Mouse (Mus musculus) forebrain, embryonic 11.5 days (tissue): ENCODE results near the gene Rsrc2. TPM values are rescaled to one million over a fixed set of nuclear protein-coding genes. Genes with fewer than 3 reads are reported as not detected.
"Not testable (repeated sequence)": the region's sequence is repeated elsewhere in the genome, so short reads cannot be mapped to it uniquely, and the experiment has no call there.

ENCODE experiments used
- ATAC-seq: fragments of 200-750 bp; cut with Nextera tagmentation; replicated peaks from 2 replicates; pipeline ENCODE4 v1.8.0; 2017; ENCODE audit warnings: moderate TSS enrichment; ENCODE audit not compliant: low FRiP score
- DNase-seq: peaks from one replicate; pipeline ENCODE4 v3.0.0-alpha.2; 2017; ENCODE audit warnings: low spot score
- H3K27ac ChIP-seq: fragments of 300-500 bp; sonication (generic); 2 replicates; pipeline ENCODE4 v1.5.1; 2014; ENCODE audit warnings: low read depth, low read length
- H3K27me3 ChIP-seq: fragments of 300-500 bp; sonication (generic); 2 replicates; pipeline ENCODE4 v1.6.1; 2014; ENCODE audit warnings: mild to moderate bottlenecking, low read length, mixed read lengths; ENCODE audit not compliant: control insufficient read depth, insufficient read depth
- H3K36me3 ChIP-seq: fragments of 300-500 bp; sonication (generic); 2 replicates; pipeline ENCODE4 v1.6.1; 2014; ENCODE audit warnings: mild to moderate bottlenecking, low read length, moderate library complexity, mixed read lengths; ENCODE audit not compliant: control insufficient read depth, insufficient read depth
- H3K4me1 ChIP-seq: fragments of 300-500 bp; sonication (generic); replicated peaks from 2 replicates; pipeline ENCODE4 v1.6.1; 2014; ENCODE audit warnings: low read length, mixed read lengths; ENCODE audit not compliant: control insufficient read depth, insufficient read depth
- H3K4me2 ChIP-seq: fragments of 300-500 bp; sonication (generic); 2 replicates; pipeline ENCODE4 v1.6.1; 2014; ENCODE audit warnings: low read depth, mild to moderate bottlenecking, low read length, moderate library complexity, mixed read lengths; ENCODE audit not compliant: severe bottlenecking
- H3K4me3 ChIP-seq: fragments of 300-500 bp; sonication (generic); 2 replicates; pipeline ENCODE4 v1.5.1; 2014; ENCODE audit warnings: low read depth, low read length
- H3K9ac ChIP-seq: fragments of 300-500 bp; sonication (generic); 2 replicates; pipeline ENCODE4 v1.6.1; 2014; ENCODE audit warnings: low read length
- H3K9me3 ChIP-seq: fragments of 300-500 bp; sonication (generic); 2 replicates; pipeline ENCODE4 v1.6.1; 2016; ENCODE audit warnings: low read length, mixed read lengths; ENCODE audit not compliant: control insufficient read depth
- WGBS: fragments of 180-500 bp; shearing (Covaris S2); extraction: QIAGEN DNeasy Blood & Tissue Kit; methylation state at CpG from one replicate; pipeline ENCODE4 v1.1.7; 2014; 5-methylcytosine and 5-hydroxymethylcytosine counted together
- polyA plus RNA-seq: library from polyadenylated mRNA; unstranded; fragments of >200 nt; fragmentation: Nextera tagmentation; extraction: Ambion mirVana; gene quantifications from 2 replicates; pipeline ENCODE4 v1.2.1, GENCODE M21; 2014

The Rsrc2 gene
- polyA plus RNA-seq, 1 experiment from 2014 or later: 178 TPM

DNA sequence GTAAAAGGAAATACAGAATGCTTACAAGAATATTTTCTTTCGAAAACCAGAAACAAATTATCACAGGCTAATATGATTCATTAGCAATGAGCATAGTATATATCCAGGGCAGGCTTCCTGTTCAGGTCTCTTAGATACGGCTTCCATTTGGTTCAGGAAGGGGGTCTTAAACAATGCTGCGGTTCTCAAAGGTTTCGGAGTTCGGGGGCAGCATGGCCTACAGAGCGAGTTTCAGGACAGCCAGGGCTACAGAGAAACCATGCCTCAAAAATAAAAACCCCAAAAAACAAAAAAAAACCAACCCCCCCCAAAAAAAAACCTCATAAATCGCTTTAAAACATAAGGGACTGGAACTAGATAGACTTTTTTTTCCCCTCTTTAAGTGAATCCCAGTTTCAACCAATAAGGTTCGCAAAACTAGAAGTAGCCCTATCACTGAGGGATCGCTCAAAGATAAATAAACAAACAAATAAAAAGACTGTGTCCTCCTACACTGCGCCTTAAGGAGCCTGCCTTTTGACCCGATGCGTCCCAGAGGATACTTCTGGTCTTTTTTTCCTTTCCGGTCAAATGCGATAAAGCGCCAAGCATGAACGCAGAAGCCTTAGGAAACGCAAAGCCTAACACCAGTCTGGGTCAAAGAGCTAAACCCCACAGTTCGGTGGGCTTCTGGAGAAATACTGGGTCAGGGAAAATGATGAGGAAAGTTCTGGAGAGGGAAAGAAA is 712 bp downstream of the Rsrc2 start:
- H3K4me3 ChIP-seq: peak overlapping the region; percentile 76
- peak overlapping the region; percentile 77 for H3K4me2 ChIP-seq
- H3K27ac ChIP-seq: peak overlapping the region; percentile 97
- H3K9me3 ChIP-seq: no peaks in the 10 kb centered on the region
- no peaks in the 10 kb centered on the region for H3K27me3 ChIP-seq
- under 1% methylated on average over 18 of the region's 18 CpGs for WGBS
- H3K9ac ChIP-seq: peak overlapping the region; percentile 78
- ATAC-seq: no peak; the same call in 1 of the 2 replicates
- peaks cover 12% of the 10 kb centered on the region for H3K36me3 ChIP-seq
- DNase-seq: no peak
- peaks cover 10% of the 10 kb centered on the region; the same call in 1 of the 2 replicates for H3K4me1 ChIP-seq

DNA sequence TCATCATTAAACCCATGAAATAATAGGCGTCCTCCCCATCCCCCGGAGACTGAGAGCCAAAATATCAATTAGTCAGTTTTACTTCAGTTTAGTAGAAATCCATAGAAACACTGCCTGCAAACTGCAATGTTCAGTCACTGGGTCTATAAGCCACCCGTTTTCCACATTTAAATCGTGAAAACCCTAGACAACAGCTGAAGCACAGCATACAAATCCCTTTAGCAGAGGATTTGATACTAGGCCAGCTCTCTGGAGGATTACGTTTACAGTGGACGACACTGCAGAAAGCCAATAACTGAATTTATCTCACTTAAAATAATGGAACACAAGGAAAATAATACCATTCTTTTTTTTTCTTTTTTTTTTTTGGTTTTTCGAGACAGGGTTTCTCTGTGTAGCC is 1.6 kb downstream of the Rsrc2 start:
- Histone ChIP-seq H3K4me3 (peak overlapping the region; percentile 76), H3K9ac (peak overlapping the region; percentile 52), H3K36me3 (peaks cover 12% of the 10 kb centered on the region), H3K4me2 (peak overlapping the region; percentile 77), H3K27ac (no peak overlapping the region), H3K27me3 (no peaks in the 10 kb centered on the region), H3K4me1 (peaks cover 10% of the 10 kb centered on the region; the same call in 1 of the 2 replicates), H3K9me3 (no peaks in the 10 kb centered on the region)
- no peak for ATAC-seq
- no peak for DNase-seq
- 39% methylated on average over 7 of the region's 7 CpGs for WGBS

DNA sequence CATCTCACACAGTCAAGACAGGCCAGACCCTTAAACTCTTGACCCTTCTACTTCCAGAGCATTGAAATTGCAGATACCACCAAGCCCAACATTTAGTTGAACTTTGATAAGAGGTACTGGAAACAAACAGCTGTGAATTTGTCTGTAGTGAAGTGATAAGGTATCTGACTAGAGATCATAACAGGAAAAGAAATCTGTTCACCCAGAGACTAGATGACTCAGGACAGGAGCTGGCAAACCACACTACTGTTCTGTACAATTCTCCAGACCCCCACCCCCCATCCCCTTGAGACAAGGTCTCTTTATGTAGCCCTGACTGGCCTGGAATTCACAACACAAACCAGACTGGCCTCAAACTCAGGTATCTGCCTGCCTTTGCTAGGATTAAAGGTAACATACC is 3.0 kb downstream of the Rsrc2 start:
- Histone ChIP-seq H3K4me1 (peaks cover 8% of the 10 kb centered on the region; the same call in 1 of the 2 replicates), H3K4me2 (peak overlapping the region; percentile 5; the same call in 1 of the 2 replicates), H3K27me3 (no peaks in the 10 kb centered on the region), H3K9me3 (no peaks in the 10 kb centered on the region), H3K27ac (no peak overlapping the region), H3K9ac (no peak overlapping the region), H3K4me3 (no peak overlapping the region), H3K36me3 (peaks cover 12% of the 10 kb centered on the region)
- no peak for ATAC-seq
- no peak for DNase-seq

DNA sequence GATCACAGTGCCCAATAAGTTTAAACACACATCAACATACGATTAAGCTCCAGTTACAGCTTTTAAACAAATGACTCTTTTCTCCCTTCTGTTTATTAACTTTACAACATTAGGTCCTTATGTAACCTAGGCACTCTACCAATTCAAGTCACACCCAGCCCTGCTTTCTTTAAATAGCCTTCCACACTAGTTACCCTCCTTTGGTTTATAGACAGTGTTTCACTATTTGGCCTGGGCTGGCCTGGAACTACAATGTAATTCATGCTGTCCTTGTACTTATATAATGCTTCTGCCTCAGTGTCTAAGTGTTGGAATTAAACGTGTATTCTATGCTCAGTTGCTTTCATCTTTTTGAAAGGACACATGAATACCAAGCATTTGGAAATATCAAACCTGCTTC is 4.9 kb downstream of the Rsrc2 start:
- 86% methylated on average over 2 of the region's 2 CpGs for WGBS

DNA sequence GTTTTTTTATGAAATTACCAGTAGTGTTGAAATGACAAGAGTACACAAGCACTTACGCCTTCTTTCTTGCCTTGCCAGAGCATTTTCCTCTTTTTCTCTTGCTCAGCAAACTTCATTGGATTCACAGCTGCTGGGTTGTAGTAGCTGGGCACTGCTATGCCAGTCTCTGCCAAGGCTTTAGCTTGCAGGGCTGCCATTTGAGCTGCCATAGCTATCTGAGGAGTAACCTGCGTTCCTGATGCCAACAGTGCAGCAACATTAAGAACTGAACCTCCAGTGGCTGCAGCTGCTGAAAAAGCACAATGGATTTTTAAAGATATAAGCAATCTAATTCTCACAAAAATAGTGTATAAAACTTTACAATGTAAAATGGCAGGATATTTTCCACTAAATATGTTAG is 18.2 kb downstream of the Rsrc2 start:
- no peaks in the 10 kb centered on the region for H3K9me3 ChIP-seq
- no peak overlapping the region for H3K9ac ChIP-seq
- H3K36me3 ChIP-seq: peaks cover 13% of the 10 kb centered on the region; the same call in 1 of the 2 replicates
- H3K4me2 ChIP-seq: no peak overlapping the region
- DNase-seq: no peak
- no peak overlapping the region for H3K27ac ChIP-seq
- H3K4me3 ChIP-seq: no peak overlapping the region
- H3K27me3 ChIP-seq: no peaks in the 10 kb centered on the region
- WGBS: 97% methylated on average over 2 of the region's 2 CpGs
- ATAC-seq: no peak
- H3K4me1 ChIP-seq: no peaks in the 10 kb centered on the region

More for the DNA sequence above, 4.9 kb downstream of the Rsrc2 start:
- no peak overlapping the region for H3K9ac ChIP-seq
- no peak overlapping the region for H3K4me2 ChIP-seq
- DNase-seq (no peak), ATAC-seq (no peak)
- no peaks in the 10 kb centered on the region for H3K27me3 ChIP-seq
- H3K27ac ChIP-seq: no peak overlapping the region
- peaks cover 8% of the 10 kb centered on the region; the same call in 1 of the 2 replicates for H3K4me1 ChIP-seq
- no peaks in the 10 kb centered on the region for H3K9me3 ChIP-seq
- H3K4me3 ChIP-seq: no peak overlapping the region
- peaks cover 16% of the 10 kb centered on the region for H3K36me3 ChIP-seq

DNA sequence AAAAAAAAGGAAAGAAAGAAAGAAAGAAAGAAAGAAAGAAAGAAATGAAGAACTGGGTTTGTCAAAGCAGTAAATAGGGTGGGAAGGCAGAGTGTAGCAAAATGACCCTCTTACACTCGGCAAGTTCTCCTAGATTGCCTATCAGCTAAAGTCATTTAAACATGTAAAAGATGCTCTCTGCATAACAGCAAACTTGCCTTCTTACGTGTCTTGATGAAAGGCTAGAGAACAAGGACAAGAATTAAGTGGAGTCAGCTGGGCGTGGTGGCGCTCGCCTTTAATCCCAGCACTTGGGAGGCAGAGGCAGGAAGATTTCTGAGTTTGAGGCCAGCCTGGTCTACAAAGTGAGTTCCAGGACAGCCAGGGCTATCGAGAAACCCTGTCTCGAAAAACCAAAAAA is 25.4 kb downstream of the Rsrc2 start:
- not testable (repeated sequence) for DNase-seq
- 89% methylated on average over 7 of the region's 7 CpGs for WGBS

DNA sequence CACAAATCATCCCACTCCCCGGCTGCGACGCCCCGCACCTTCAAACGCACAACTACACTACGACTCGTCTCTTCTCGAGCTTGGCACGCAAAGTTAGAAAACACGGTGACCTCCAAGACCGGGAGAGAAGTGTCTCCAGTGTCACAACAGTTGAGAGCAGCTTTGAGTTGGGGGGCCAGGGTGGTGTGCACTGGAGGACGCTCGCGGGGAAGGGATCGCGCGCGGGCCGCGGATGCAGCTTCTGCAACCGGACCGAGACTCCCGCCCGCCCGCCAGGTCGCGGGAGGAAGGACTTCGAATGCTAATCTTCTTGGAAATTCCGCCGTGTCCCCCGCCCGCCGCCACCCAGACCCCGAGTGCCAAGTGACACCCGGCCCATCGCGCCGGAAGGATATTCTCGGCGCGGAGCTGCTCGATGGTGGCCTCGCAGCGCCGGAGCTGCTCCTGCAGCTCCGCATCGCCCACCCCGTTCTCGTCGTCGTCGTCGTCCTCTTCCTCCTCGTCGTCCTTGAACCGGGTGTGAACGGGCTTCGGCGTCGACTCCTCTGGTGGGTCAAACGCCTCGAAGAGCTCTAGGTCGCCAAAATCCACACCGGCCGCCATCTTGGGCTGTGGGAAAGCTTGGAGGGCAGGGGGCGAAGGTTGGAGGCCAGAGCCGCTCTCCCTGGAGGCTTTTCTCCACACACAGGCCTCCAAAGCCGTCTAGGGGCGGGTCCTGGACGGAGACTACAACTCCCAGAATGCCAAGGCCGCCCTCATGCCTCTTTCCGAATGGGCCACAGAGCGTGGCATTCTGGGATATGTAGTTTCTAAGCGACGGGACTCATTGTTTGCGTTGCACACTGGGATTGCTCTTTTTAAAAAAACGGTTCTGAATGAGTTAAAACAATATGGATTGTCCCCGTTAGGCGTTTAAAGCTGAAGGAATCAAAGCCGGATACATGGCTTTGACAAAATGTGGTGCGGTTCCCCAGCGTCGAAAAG is 28.6 kb downstream of the Rsrc2 start, which contains the start of gene Zcchc8:
Zcchc8 (minus strand) TSS at position 773 of the 984 bp plus-strand sequence.
- WGBS: under 1% methylated on average over 77 of the region's 83 CpGs
- DNase-seq (peak; percentile 97), ATAC-seq (peak; percentile 100)
- H3K4me1 ChIP-seq: no peaks in the 10 kb centered on the region; the same call in 1 of the 2 replicates
- H3K4me3 ChIP-seq: peak within 1 kb of the TSS; percentile 93
- H3K9ac ChIP-seq: peak within 1 kb of the TSS; percentile 91
- no peaks in the 10 kb centered on the region for H3K9me3 ChIP-seq
- peak within 1 kb of the TSS; percentile 67 for H3K4me2 ChIP-seq
- H3K27me3 ChIP-seq: no peaks in the 10 kb centered on the region
- no peaks in the 10 kb centered on the region; the same call in 1 of the 2 replicates for H3K36me3 ChIP-seq
- H3K27ac ChIP-seq: peak within 1 kb of the TSS; percentile 67; the same call in 1 of the 2 replicates

More for the DNA sequence above, 25.4 kb downstream of the Rsrc2 start:
- H3K4me3 ChIP-seq, H3K27me3 ChIP-seq, H3K27ac ChIP-seq, H3K9me3 ChIP-seq, H3K4me1 ChIP-seq, H3K4me2 ChIP-seq, ATAC-seq, H3K36me3 ChIP-seq, H3K9ac ChIP-seq: not testable (repeated sequence)

DNA sequence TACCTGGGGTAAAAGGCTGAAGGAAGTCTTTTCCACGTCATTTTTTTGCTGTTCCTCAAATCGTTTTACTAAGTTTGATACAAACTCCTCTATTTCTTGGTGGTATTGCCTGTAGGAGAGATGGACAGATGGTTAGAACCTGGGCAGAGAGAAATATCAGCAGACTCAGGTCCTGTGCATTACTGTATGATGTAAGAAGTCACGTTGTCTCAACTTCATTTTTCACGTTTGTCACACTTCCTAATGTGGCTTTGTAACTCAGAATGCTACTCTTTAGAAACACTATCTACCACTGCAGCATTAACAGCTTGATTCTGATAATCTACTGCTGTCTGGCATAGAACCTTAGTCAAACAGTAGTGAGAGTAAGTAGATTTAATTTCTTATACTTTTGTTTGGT is 34.6 kb downstream of the Rsrc2 start:
- Histone ChIP-seq H3K9ac (no peak overlapping the region), H3K9me3 (no peaks in the 10 kb centered on the region), H3K4me1 (no peaks in the 10 kb centered on the region; the same call in 1 of the 2 replicates), H3K36me3 (peaks cover 18% of the 10 kb centered on the region), H3K27ac (no peak overlapping the region), H3K4me3 (no peak overlapping the region), H3K27me3 (no peaks in the 10 kb centered on the region), H3K4me2 (no peak overlapping the region)
- WGBS: 91% methylated on average over 4 of the region's 4 CpGs
- DNase-seq: no peak
- ATAC-seq: no peak
